Mouse (Mus musculus): ENCODE measurements around the gene Hba-a2.

DNA sequence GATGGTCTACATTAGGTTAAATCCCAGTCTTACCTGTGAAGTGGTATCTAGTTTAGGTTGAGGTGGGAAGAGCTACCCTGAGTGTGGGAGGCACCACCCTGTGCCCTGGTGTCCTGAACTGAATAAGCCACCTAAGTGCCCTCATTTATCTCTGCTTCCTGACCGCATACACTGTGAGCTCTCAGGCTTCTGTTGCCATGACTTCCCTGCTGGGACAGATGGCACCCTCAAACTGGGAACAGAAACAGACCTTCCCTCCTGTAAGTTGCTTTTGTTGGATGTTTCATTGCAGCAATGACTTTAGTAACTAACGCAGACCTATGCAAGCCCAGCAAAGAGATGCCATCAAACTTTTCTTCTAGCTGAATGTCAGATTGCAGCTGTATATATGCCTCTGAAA, 36.9 kb downstream of the Hba-a2 start:
- TF ChIP-seq CTCF (IDR thresholded peaks at IDR 0.05; ENCODE audit: insufficient read depth, low read depth, low read length) (no peak), POLR2A (IDR thresholded peaks at IDR 0.05; ENCODE audit: insufficient read depth, low read depth, low read length) (no peak)
